Mouse (Mus musculus): ENCODE measurements around the gene Pex11b. TPM values are rescaled to one million over a fixed set of nuclear protein-coding genes. Genes with fewer than 3 reads are reported as not detected.

Gene Pex11b
- polyA plus RNA-seq, 1 experiment from 2014 or later: 40.8 TPM

- no peak for ATAC-seq (ENCODE audit: low FRiP score)
- peaks cover 9% of the 10 kb centered on the region for H3K27me3 ChIP-seq
- H3K9me3 ChIP-seq (replicated peaks): no peaks in the 10 kb centered on the region
- H3K9ac ChIP-seq: no peak overlapping the region
- H3K4me1 ChIP-seq: peaks cover 20% of the 10 kb centered on the region
- 31% methylated on average over 1 of the region's 1 CpGs for WGBS
- H3K4me3 ChIP-seq: no peak overlapping the region
- H3K36me3 ChIP-seq: no peaks in the 10 kb centered on the region
- H3K27ac ChIP-seq: no peak overlapping the region
- H3K4me2 ChIP-seq (replicated peaks): no peak overlapping the region
Observed at GRCm38 (mm10) chr3:96667316-96667715, 32.1 kb downstream of the Pex11b start.

GRCm38 (mm10) chr3:96668424-96669067, 33.4 kb downstream of the Pex11b start:
- Histone ChIP-seq H3K27me3 (peaks cover 9% of the 10 kb centered on the region), H3K4me2 (replicated peaks) (no peak overlapping the region), H3K36me3 (no peaks in the 10 kb centered on the region), H3K4me1 (peaks cover 11% of the 10 kb centered on the region), H3K27ac (no peak overlapping the region), H3K9me3 (replicated peaks) (no peaks in the 10 kb centered on the region), H3K9ac (no peak overlapping the region), H3K4me3 (no peak overlapping the region)
- WGBS: 95% methylated on average over 5 of the region's 5 CpGs
- no peak for ATAC-seq (ENCODE audit: low FRiP score)

GRCm38 (mm10) chr3:96669727-96670468, 34.7 kb downstream of the Pex11b start, which contains the start of gene Ankrd35:
Gene Ankrd35, plus strand, starts transcription at chr3:96670131.
- WGBS: 6% methylated on average over 35 of the region's 35 CpGs

GRCm38 (mm10) chr3:96671519-96671918, 36.3 kb downstream of the Pex11b start:
- WGBS: 93% methylated on average over 5 of the region's 5 CpGs
- Histone ChIP-seq H3K4me3 (no peak overlapping the region), H3K4me2 (replicated peaks) (no peak overlapping the region), H3K9me3 (replicated peaks) (no peaks in the 10 kb centered on the region), H3K36me3 (no peaks in the 10 kb centered on the region), H3K27ac (no peak overlapping the region), H3K27me3 (peaks cover 9% of the 10 kb centered on the region), H3K9ac (no peak overlapping the region), H3K4me1 (peaks cover 7% of the 10 kb centered on the region)
- no peak for ATAC-seq (ENCODE audit: low FRiP score)

More at GRCm38 (mm10) chr3:96669727-96670468, 34.7 kb downstream of the Pex11b start, which contains the start of gene Ankrd35:
- H3K27ac ChIP-seq: no peak within 1 kb of the TSS
- no peaks in the 10 kb centered on the region for H3K9me3 ChIP-seq (replicated peaks)
- H3K36me3 ChIP-seq: no peaks in the 10 kb centered on the region
- H3K4me2 ChIP-seq (replicated peaks): peak within 1 kb of the TSS; percentile 77
- H3K4me3 ChIP-seq: peak within 1 kb of the TSS; percentile 38
- H3K4me1 ChIP-seq: peaks cover 7% of the 10 kb centered on the region
- peak; percentile 93 for ATAC-seq (ENCODE audit: low FRiP score)
- H3K27me3 ChIP-seq: peaks cover 9% of the 10 kb centered on the region
- peak within 1 kb of the TSS; percentile 53; the same call in 1 of the 2 replicates for H3K9ac ChIP-seq

GRCm38 (mm10) chr3:96673514-96673913, 38.3 kb downstream of the Pex11b start:
- ATAC-seq (ENCODE audit: low FRiP score): no peak
- Histone ChIP-seq H3K4me2 (replicated peaks) (no peak overlapping the region), H3K27me3 (peaks cover 9% of the 10 kb centered on the region), H3K9ac (no peak overlapping the region), H3K36me3 (no peaks in the 10 kb centered on the region), H3K4me1 (peaks cover 7% of the 10 kb centered on the region), H3K9me3 (replicated peaks) (no peaks in the 10 kb centered on the region), H3K27ac (no peak overlapping the region), H3K4me3 (no peak overlapping the region)
- WGBS: 72% methylated on average over 4 of the region's 4 CpGs

- no peaks in the 10 kb centered on the region for H3K36me3 ChIP-seq
- H3K4me2 ChIP-seq (replicated peaks): no peak overlapping the region
- H3K27ac ChIP-seq: no peak overlapping the region
- 51% methylated on average over 8 of the region's 8 CpGs for WGBS
- no peaks in the 10 kb centered on the region for H3K9me3 ChIP-seq (replicated peaks)
- H3K9ac ChIP-seq: no peak overlapping the region
- H3K4me3 ChIP-seq: no peak overlapping the region
- no peak for ATAC-seq (ENCODE audit: low FRiP score)
- H3K4me1 ChIP-seq: peaks cover 7% of the 10 kb centered on the region
- peaks cover 11% of the 10 kb centered on the region for H3K27me3 ChIP-seq
Observed at GRCm38 (mm10) chr3:96674442-96674841, 39.3 kb downstream of the Pex11b start.

GRCm38 (mm10) chr3:96675171-96675570, 40.0 kb downstream of the Pex11b start:
- no peak for ATAC-seq (ENCODE audit: low FRiP score)
- Histone ChIP-seq H3K4me1 (peaks cover 6% of the 10 kb centered on the region), H3K36me3 (no peaks in the 10 kb centered on the region), H3K9me3 (replicated peaks) (no peaks in the 10 kb centered on the region), H3K27me3 (peaks cover 18% of the 10 kb centered on the region), H3K9ac (no peak overlapping the region), H3K27ac (no peak overlapping the region), H3K4me3 (no peak overlapping the region), H3K4me2 (replicated peaks) (no peak overlapping the region)
- WGBS: 86% methylated on average over 3 of the region's 3 CpGs

GRCm38 (mm10) chr3:96675690-96676089, 40.5 kb downstream of the Pex11b start:
- no peaks in the 10 kb centered on the region for H3K9me3 ChIP-seq (replicated peaks)
- H3K27me3 ChIP-seq: peaks cover 14% of the 10 kb centered on the region
- no peaks in the 10 kb centered on the region for H3K36me3 ChIP-seq
- H3K27ac ChIP-seq: no peak overlapping the region
- no peak for ATAC-seq (ENCODE audit: low FRiP score)
- 40% methylated on average over 3 of the region's 3 CpGs for WGBS
- no peak overlapping the region for H3K4me3 ChIP-seq
- H3K9ac ChIP-seq: no peak overlapping the region
- H3K4me1 ChIP-seq: peaks cover under 1% of the 10 kb centered on the region; the same call in 1 of the 2 replicates
- no peak overlapping the region for H3K4me2 ChIP-seq (replicated peaks)

- Histone ChIP-seq H3K4me1 (no peaks in the 10 kb centered on the region; the same call in 1 of the 2 replicates), H3K36me3 (no peaks in the 10 kb centered on the region), H3K4me2 (replicated peaks) (no peak overlapping the region), H3K27ac (no peak overlapping the region), H3K4me3 (no peak overlapping the region), H3K27me3 (peaks cover 14% of the 10 kb centered on the region), H3K9ac (no peak overlapping the region), H3K9me3 (replicated peaks) (no peaks in the 10 kb centered on the region)
- no peak for ATAC-seq (ENCODE audit: low FRiP score)
- 62% methylated on average over 7 of the region's 7 CpGs for WGBS
Observed at GRCm38 (mm10) chr3:96678456-96678855, 43.3 kb downstream of the Pex11b start.

- H3K27ac ChIP-seq: no peak overlapping the region
- H3K4me3 ChIP-seq: no peak overlapping the region
- no peak overlapping the region for H3K9ac ChIP-seq
- no peak for ATAC-seq (ENCODE audit: low FRiP score)
- no peaks in the 10 kb centered on the region for H3K36me3 ChIP-seq
- peaks cover 2% of the 10 kb centered on the region; the same call in 1 of the 2 replicates for H3K4me1 ChIP-seq
- no peak overlapping the region for H3K4me2 ChIP-seq (replicated peaks)
- peaks cover 17% of the 10 kb centered on the region for H3K27me3 ChIP-seq
- 24% methylated on average over 5 of the region's 5 CpGs for WGBS
- no peaks in the 10 kb centered on the region for H3K9me3 ChIP-seq (replicated peaks)
Observed at GRCm38 (mm10) chr3:96679159-96679674, 44.0 kb downstream of the Pex11b start.

GRCm38 (mm10) chr3:96680269-96680956, 45.2 kb downstream of the Pex11b start:
- H3K4me1 ChIP-seq: 0 out of 2 replicates have a peak, but pooled peaks cover 5% of the 10 kb centered on the region
- H3K27ac ChIP-seq: no peak overlapping the region
- no peak overlapping the region for H3K4me2 ChIP-seq (replicated peaks)
- no peaks in the 10 kb centered on the region for H3K9me3 ChIP-seq (replicated peaks)
- no peak for ATAC-seq (ENCODE audit: low FRiP score)
- no peak overlapping the region for H3K4me3 ChIP-seq
- WGBS: 18% methylated on average over 12 of the region's 12 CpGs
- no peak overlapping the region for H3K9ac ChIP-seq
- no peaks in the 10 kb centered on the region for H3K36me3 ChIP-seq
- H3K27me3 ChIP-seq: peaks cover 26% of the 10 kb centered on the region

- 0 out of 2 replicates have a peak, but pooled peaks cover 5% of the 10 kb centered on the region for H3K4me1 ChIP-seq
- no peak overlapping the region for H3K4me2 ChIP-seq (replicated peaks)
- H3K27ac ChIP-seq: no peak overlapping the region
- ATAC-seq (ENCODE audit: low FRiP score): no peak
- H3K36me3 ChIP-seq: no peaks in the 10 kb centered on the region
- WGBS: 83% methylated on average over 3 of the region's 3 CpGs
- no peak overlapping the region for H3K4me3 ChIP-seq
- peaks cover 26% of the 10 kb centered on the region for H3K27me3 ChIP-seq
- no peak overlapping the region for H3K9ac ChIP-seq
- no peaks in the 10 kb centered on the region for H3K9me3 ChIP-seq (replicated peaks)
Observed at GRCm38 (mm10) chr3:96683496-96683895, 48.3 kb downstream of the Pex11b start.
